Comparison of ENCODE assay signal across 9 mouse cellular contexts in the genomic region with DNA sequence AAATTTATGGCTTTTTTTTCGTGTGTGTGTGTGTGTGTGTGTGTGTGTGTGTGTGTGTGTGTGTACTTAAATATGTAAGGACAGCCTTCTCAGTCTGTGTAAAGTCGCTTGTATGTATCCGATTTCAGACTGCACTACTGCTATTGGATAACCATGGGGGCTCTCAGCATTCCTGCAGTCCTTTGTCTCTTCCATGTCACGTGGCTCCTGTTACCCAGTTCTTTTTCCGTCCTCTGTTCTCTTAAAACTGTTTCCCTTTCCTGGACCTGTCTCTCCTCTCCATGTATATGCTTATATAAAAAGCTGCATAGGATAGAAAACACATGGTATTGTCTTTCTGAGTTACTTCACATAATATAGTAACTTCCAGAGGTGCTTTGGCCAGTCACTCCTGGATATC. TPM values are rescaled to one million over a fixed set of nuclear protein-coding genes. Genes with fewer than 3 reads are reported as not detected.
DNase-seq lines count a peak whose midpoint lies in the region; ATAC-seq and TF ChIP-seq lines count a peak whose summit lies in the region.
"Had no signal": no experiment of that assay in that cellular context is flagged by ENCODE, and none has a peak within 500 bp of the region (broad histone marks: within the 10 kb centered on the region; RNA-seq: fewer than 3 reads in every experiment).

No protein-coding gene starts in this region.

- TF ChIP-seq CTCF in C2C12 (IDR thresholded peaks at IDR 0.05; ENCODE audit: control insufficient read depth, insufficient read depth, insufficient read length) (no peak), MEL (IDR thresholded peaks at IDR 0.05 in 2 of 3, conservative IDR thresholded peaks at IDR 0.05 in 1 of 3; ENCODE audit: control insufficient read depth in 1 of 3, insufficient read depth in 1 of 3, low read depth in 2 of 3, low read length in 3 of 3, poor library complexity in 1 of 3, severe bottlenecking in 1 of 3) (no peak)
- no peak for TF ChIP-seq CTCF in forebrain, postnatal 0 days (IDR thresholded peaks at IDR 0.05; ENCODE audit: low read depth)
- no peak for TF ChIP-seq CTCF in layer of hippocampus, adult 2 months (conservative IDR thresholded peaks at IDR 0.05)

- H3K4me3 ChIP-seq in C2C12 (ENCODE audit: insufficient read depth, poor library complexity, severe bottlenecking): no peak overlapping the region
- H3K4me3 ChIP-seq in MEL (ENCODE audit: control insufficient read depth in 1 of 2, insufficient read depth in 1 of 2, low read depth in 2 of 2, low read length in 2 of 2): no peak overlapping the region; a peak in 1 of 4 replicates
- no peak overlapping the region for H3K4me3 ChIP-seq in forebrain, postnatal 0 days (ENCODE audit: low read depth, low read length)
- no peak overlapping the region for H3K4me3 ChIP-seq in liver, embryonic 15.5 days (replicated peaks)
- H3K4me3 ChIP-seq in layer of hippocampus, adult 2 months: no peak overlapping the region

- peaks cover 35% of the 10 kb centered on the region for H3K79me3 ChIP-seq in C2C12 (ENCODE audit: low read depth)

- H3K79me2 ChIP-seq in C2C12 (ENCODE audit: control insufficient read depth, insufficient read depth) (peaks cover 37% of the 10 kb centered on the region), MEL (ENCODE audit: control insufficient read depth, insufficient read depth, low read length, poor library complexity) (peaks cover 35% of the 10 kb centered on the region)

- peak overlapping the region; percentile 88; the same call in 1 of the 2 replicates for H3K9ac ChIP-seq in MEL (ENCODE audit: control insufficient read depth, low read depth, low read length, poor library complexity, severe bottlenecking)
- H3K9ac ChIP-seq in forebrain, postnatal 0 days: no peak overlapping the region
- H3K9ac ChIP-seq in liver, embryonic 15.5 days: no peak overlapping the region

- no peak for DNase-seq in MEL (ENCODE audit: low read depth, low spot score)
- DNase-seq in forebrain, postnatal 0 days: peak; percentile 11
- DNase-seq in layer of hippocampus, adult 2 months (ENCODE audit: low spot score in 2 of 2): no peak
- DNase-seq in left cerebral cortex, adult 18-20 months (ENCODE audit: low spot score in 2 of 2): no peak
- DNase-seq in urinary bladder, adult 2 months (ENCODE audit: low spot score): no peak
- DNase-seq in left cerebral cortex, postnatal 4 days: no peak
- DNase-seq: cerebellum, adult 18-20 months had no signal

- peak overlapping the region; percentile 40 for H3K4me2 ChIP-seq in forebrain, postnatal 0 days (ENCODE audit: low read depth)
- 0 out of 2 replicates have a peak overlapping the region, but pooled peaks have one; percentile 73 for H3K4me2 ChIP-seq in liver, embryonic 15.5 days

- no peak overlapping the region for H3K27ac ChIP-seq in MEL (ENCODE audit: control insufficient read depth, low read depth, low read length)
- H3K27ac ChIP-seq in forebrain, postnatal 0 days (ENCODE audit: low read depth, low read length): 0 out of 2 replicates have a peak overlapping the region, but pooled peaks have one; percentile 35
- H3K27ac ChIP-seq in liver, embryonic 15.5 days (replicated peaks): no peak overlapping the region
- H3K27ac ChIP-seq in layer of hippocampus, adult 2 months: no peak overlapping the region

- TF ChIP-seq POLR2A in MEL (IDR thresholded peaks at IDR 0.05; ENCODE audit: control insufficient read depth in 1 of 2, insufficient read depth in 1 of 2, low read depth in 1 of 2, low read length in 2 of 2, poor library complexity in 1 of 2): no peak

- H3ac ChIP-seq in C2C12 (ENCODE audit: control insufficient read depth, insufficient read length, low read depth): peak overlapping the region; percentile 44

- no peak for ATAC-seq in forebrain, postnatal 0 days
- ATAC-seq in liver, embryonic 15.5 days (ENCODE audit: insufficient read depth): no peak

- TF ChIP-seq RAD21 in MEL (IDR thresholded peaks at IDR 0.05; ENCODE audit: low read depth, low read length): no peak

- TF ChIP-seq EP300 in MEL (IDR thresholded peaks at IDR 0.05; ENCODE audit: low read depth in 1 of 2, low read length in 2 of 2): no peak

- 22% methylated on average over 5 of the region's 5 CpGs for WGBS in forebrain, postnatal 0 days
- 38% methylated on average over 4 of the region's 5 CpGs for WGBS in liver, embryonic 15.5 days (ENCODE audit: insufficient replicate concordance)

- H3K9me3 ChIP-seq in MEL (replicated peaks; ENCODE audit: insufficient read depth, low read length): no peaks in the 10 kb centered on the region
- no peaks in the 10 kb centered on the region for H3K9me3 ChIP-seq in forebrain, postnatal 0 days (ENCODE audit: low read length)
- H3K9me3 ChIP-seq in liver, embryonic 15.5 days (replicated peaks): no peaks in the 10 kb centered on the region

- intact Hi-C loops in left cerebral cortex, postnatal 4 days (cut with DNase I): no loop called here

- H3K4me1 ChIP-seq in MEL (ENCODE audit: control insufficient read depth in 1 of 2, insufficient read depth in 2 of 2, low read length in 2 of 2): peaks cover 0 to 13% of the 10 kb centered on the region in 2 experiments; a peak in 3 of 4 replicates
- peaks cover 4% of the 10 kb centered on the region for H3K4me1 ChIP-seq in forebrain, postnatal 0 days (ENCODE audit: insufficient read depth)
- peaks cover 19% of the 10 kb centered on the region for H3K4me1 ChIP-seq in liver, embryonic 15.5 days (replicated peaks)

- H3K36me3 ChIP-seq in C2C12 (ENCODE audit: control insufficient read depth, insufficient read depth) (peaks cover 15% of the 10 kb centered on the region), MEL (ENCODE audit: control insufficient read depth in 1 of 2, insufficient read depth in 2 of 2, low read length in 2 of 2) (peaks cover 8 to 17% of the 10 kb centered on the region in 2 experiments; a peak in 3 of 4 replicates)
- no peaks in the 10 kb centered on the region for H3K36me3 ChIP-seq in forebrain, postnatal 0 days (ENCODE audit: insufficient read depth)
- no peaks in the 10 kb centered on the region for H3K36me3 ChIP-seq in liver, embryonic 15.5 days (replicated peaks)

- no peaks in the 10 kb centered on the region for H3K27me3 ChIP-seq in C2C12 (ENCODE audit: control insufficient read depth, insufficient read depth, insufficient read length)
- no peaks in the 10 kb centered on the region for H3K27me3 ChIP-seq in MEL (ENCODE audit: control insufficient read depth in 1 of 2, insufficient read depth in 2 of 2, low read length in 2 of 2)
- no peaks in the 10 kb centered on the region for H3K27me3 ChIP-seq in forebrain, postnatal 0 days (ENCODE audit: insufficient read depth, low read length)
- H3K27me3 ChIP-seq in liver, embryonic 15.5 days: 0 out of 2 replicates have a peak, but pooled peaks cover 3% of the 10 kb centered on the region

TF ChIP-seq in C2C12, 6 proteins besides CTCF, POLR2A, EP300 and RAD21 (continues in another document):
- TF ChIP-seq MYOG (IDR thresholded peaks at IDR 0.05; ENCODE audit: control insufficient read depth, extremely low read depth, insufficient read length) (no peak), USF1 (IDR thresholded peaks at IDR 0.05; ENCODE audit: low read depth) (peak; percentile 89), CEBPB (IDR thresholded peaks at IDR 0.05; ENCODE audit: low read depth) (no peak), MYOD1 (IDR thresholded peaks at IDR 0.05; ENCODE audit: control insufficient read depth, insufficient read length, low read depth) (no peak)

TF ChIP-seq in MEL, 35 proteins besides CTCF, POLR2A, EP300 and RAD21:
- no peak for TF ChIP-seq ZMIZ1 (IDR thresholded peaks at IDR 0.05; ENCODE audit: low read depth, low read length)
- TF ChIP-seq JUND (IDR thresholded peaks at IDR 0.05; ENCODE audit: low read depth, low read length): no peak
- TF ChIP-seq RCOR1 (IDR thresholded peaks at IDR 0.05; ENCODE audit: low read depth, low read length): no peak

RNA-seq across cellular contexts. Expression of a gene that starts 1.2 kb away (rescaled TPM):
- polyA plus RNA-seq in C2C12 (2012; fragmentation: generic; extraction: Trizol) (880 TPM), MEL (2012; ENCODE audit: insufficient read depth in 1 of 2, insufficient read length in 2 of 2, low read depth in 1 of 2, low replicate concordance in 2 of 2, missing spikeins in 1 of 2) (100 to 1,000 TPM; 285 to 890 TPM)
- 528 and 991 TPM in 2 replicates for total RNA-seq in MEL (2012; rRNA removed)
- total RNA-seq in forebrain, postnatal 0 days (2014; rRNA removed): 245 and 251 TPM in 2 replicates
- polyA plus RNA-seq in forebrain, postnatal 0 days (2015; fragmentation: Nextera tagmentation; extraction: Ambion mirVana): 227 and 230 TPM in 2 replicates
- polyA plus RNA-seq in liver, embryonic 15.5 days (2015; fragmentation: Nextera tagmentation; extraction: Ambion mirVana): 163 and 170 TPM in 2 replicates
- 100 to 1,000 TPM; 416 to 483 TPM for total RNA-seq in layer of hippocampus, adult 2 months (2021)
- total RNA-seq in left cerebral cortex, adult 18-20 months (2021): 100 to 1,000 TPM; 472 to 481 TPM
- 158 and 166 TPM in 2 replicates for polyA plus RNA-seq in urinary bladder, adult 2 months (2012; rRNA removed)
- total RNA-seq in left cerebral cortex, postnatal 4 days (2021): 100 to 1,000 TPM; 211 to 234 TPM

RNA-seq across cellular contexts. Expression of a gene that starts 35.3 kb away (rescaled TPM):
- polyA plus RNA-seq in C2C12 (2012; fragmentation: generic; extraction: Trizol): 1.6 TPM
- 1.7 and 2.5 TPM in 2 replicates for total RNA-seq in MEL (2012; rRNA removed)
- polyA plus RNA-seq in MEL (2012; ENCODE audit: insufficient read depth in 1 of 2, insufficient read length in 2 of 2, low read depth in 1 of 2, low replicate concordance in 2 of 2, missing spikeins in 1 of 2): 1 to 10 TPM in 1 of 2 experiments, not detected in 1; 1.9 TPM
- total RNA-seq in forebrain, postnatal 0 days (2014; rRNA removed): 18.5 and 20.4 TPM in 2 replicates
- polyA plus RNA-seq in forebrain, postnatal 0 days (2015; fragmentation: Nextera tagmentation; extraction: Ambion mirVana): 21.4 and 21.8 TPM in 2 replicates
- 4.2 and 4.3 TPM in 2 replicates for polyA plus RNA-seq in liver, embryonic 15.5 days (2015; fragmentation: Nextera tagmentation; extraction: Ambion mirVana)
- 10 to 100 TPM; 23.2 to 23.5 TPM for total RNA-seq in layer of hippocampus, adult 2 months (2021)
- total RNA-seq in left cerebral cortex, adult 18-20 months (2021): 10 to 100 TPM; 25.7 to 25.9 TPM
- 18.8 and 20.2 TPM in 2 replicates for polyA plus RNA-seq in urinary bladder, adult 2 months (2012; rRNA removed)
- 10 to 100 TPM; 19.0 to 19.6 TPM for total RNA-seq in left cerebral cortex, postnatal 4 days (2021)

RNA-seq across cellular contexts. Expression of a gene that starts 42.7 kb away (rescaled TPM):
- polyA plus RNA-seq in C2C12 (2012; fragmentation: generic; extraction: Trizol): not detected
- total RNA-seq in MEL (2012; rRNA removed): not detected in 2 replicates
- not detected for polyA plus RNA-seq in MEL (2012; ENCODE audit: insufficient read depth in 1 of 2, insufficient read length in 2 of 2, low read depth in 1 of 2, low replicate concordance in 2 of 2, missing spikeins in 1 of 2)
- total RNA-seq in forebrain, postnatal 0 days (2014; rRNA removed): 0.85 and 1.5 TPM in 2 replicates
- 0.30 and 0.45 TPM in 2 replicates for polyA plus RNA-seq in forebrain, postnatal 0 days (2015; fragmentation: Nextera tagmentation; extraction: Ambion mirVana)
- 1.4 TPM in 2 replicates for polyA plus RNA-seq in liver, embryonic 15.5 days (2015; fragmentation: Nextera tagmentation; extraction: Ambion mirVana)
- total RNA-seq in layer of hippocampus, adult 2 months (2021): 1 to 10 TPM; 1.2 to 1.4 TPM
- total RNA-seq in left cerebral cortex, adult 18-20 months (2021): 1 to 10 TPM in 1 of 2 experiments, under 1 TPM in 1; 1.00 to 1.2 TPM
- polyA plus RNA-seq in urinary bladder, adult 2 months (2012; rRNA removed): 1.3 TPM in 2 replicates
- under 1 TPM; 0.36 to 0.60 TPM for total RNA-seq in left cerebral cortex, postnatal 4 days (2021)
